Mouse (Mus musculus) central nervous system, embryonic 18 days (tissue): ENCODE measurements around the gene Ube2t. TPM values are rescaled to one million over a fixed set of nuclear protein-coding genes. Genes with fewer than 3 reads are reported as not detected.

Experiments
- polyA plus RNA-seq: library from polyadenylated mRNA; depleted of rRNA; stranded (reverse); fragments of >200 nt; gene quantifications from 2 replicates; pipeline ENCODE4 v1.2.3, GENCODE M21; 2012; rRNA removed

Gene Ube2t
- 8.8 and 9.0 TPM in 2 replicates for polyA plus RNA-seq

DNA sequence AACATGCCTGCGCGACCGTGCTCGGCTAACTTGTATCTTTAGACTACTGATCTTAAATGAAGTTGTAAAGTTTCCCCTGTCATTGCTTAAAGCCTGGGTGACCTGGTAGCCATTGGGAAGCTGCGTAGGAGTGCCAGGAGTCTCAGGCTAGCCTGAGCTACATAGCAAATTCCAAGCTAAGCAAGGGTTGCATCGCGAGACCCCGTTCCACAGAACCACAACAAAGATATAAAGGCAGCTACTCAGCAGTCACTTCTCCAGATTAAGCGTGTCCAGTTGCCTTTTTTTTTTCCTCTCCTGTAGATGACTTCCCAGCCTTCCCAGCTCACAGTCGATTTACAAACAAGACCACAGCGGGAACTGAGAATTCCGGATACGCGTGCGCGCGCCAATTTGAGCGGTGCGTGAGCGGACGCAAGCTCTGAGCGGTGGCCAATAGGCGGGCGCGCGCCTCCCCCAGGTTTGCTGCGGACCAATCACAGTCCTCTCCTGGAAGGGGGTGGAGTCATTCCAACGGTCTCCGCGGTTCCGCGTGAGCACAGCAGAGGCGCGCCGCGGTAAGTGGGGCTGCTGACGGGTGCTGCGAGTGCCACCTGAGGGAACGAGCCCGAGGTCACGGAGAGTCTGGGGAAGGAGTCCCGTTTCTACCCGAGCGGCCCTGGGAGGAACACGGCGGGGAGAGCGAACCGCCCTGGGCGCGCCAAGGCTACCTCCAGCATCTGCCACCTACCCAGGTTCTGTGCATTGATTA is at the start of gene Ube2t:
Ube2t (plus strand) TSS at position 513 of the 751 bp plus-strand sequence.

DNA sequence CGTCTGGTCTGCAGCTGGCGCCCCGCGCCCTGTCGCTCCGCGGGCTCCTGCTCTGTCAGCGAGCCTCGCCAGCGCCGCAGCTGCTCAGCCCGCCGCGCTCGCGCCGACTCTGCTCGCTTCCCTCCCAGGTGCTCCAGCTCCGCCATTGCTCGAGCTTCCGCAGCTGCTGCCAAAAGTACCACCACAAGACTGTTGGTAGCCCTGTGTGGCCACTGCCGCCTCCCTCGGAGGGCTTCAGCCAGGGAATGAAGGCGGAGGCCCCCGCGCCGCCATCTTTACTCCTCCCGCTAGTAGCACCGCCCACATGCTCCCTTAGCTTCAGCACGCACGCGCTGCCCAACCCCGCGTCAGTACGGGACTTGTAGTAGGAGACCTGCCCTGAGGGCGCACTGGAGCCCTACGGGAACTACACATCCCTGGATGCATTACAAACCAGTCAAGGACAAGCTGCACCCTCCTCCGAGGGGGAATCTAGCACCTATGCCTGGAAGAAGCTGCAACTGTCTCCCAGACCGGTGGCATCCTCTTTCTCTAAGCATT is 6.7 kb upstream of the Ube2t start, which contains the start of gene Ppp1r12b:
Ppp1r12b (minus strand) TSS at position 306 of the 540 bp plus-strand sequence.

Other genes with a start within 250 kb of the Ube2t start
- 16.1 and 19.7 TPM in 2 replicates for gene Ppp1r12b, start 6.6 kb upstream of the Ube2t start, polyA plus RNA-seq
- 0.69 and 0.95 TPM in 2 replicates for gene Lgr6, start 142.7 kb downstream of the Ube2t start, polyA plus RNA-seq
- gene Ptpn7, start 170.1 kb downstream of the Ube2t start, polyA plus RNA-seq = 0.13 and 0.16 TPM in 2 replicates
- gene Arl8a, start 184.3 kb downstream of the Ube2t start, polyA plus RNA-seq = 448 and 480 TPM in 2 replicates
- 3.6 and 4.9 TPM in 2 replicates for gene Gpr37l1, start 205.1 kb downstream of the Ube2t start, polyA plus RNA-seq